Mouse (Mus musculus) myocyte (in vitro differentiated cells): ENCODE data around the gene Smg9.

ENCODE experiments used
- CEBPB ChIP-seq: IDR thresholded peaks from 2 replicates; pipeline ENCODE4 v1.6.1; 2011; ENCODE audit warnings: mild to moderate bottlenecking, moderate library complexity; ENCODE audit not compliant: poor library complexity, insufficient read depth, severe bottlenecking
- E2F4 ChIP-seq: IDR thresholded peaks from one replicate; pipeline ENCODE4 v1.6.1; 2011; ENCODE audit warnings: mild to moderate bottlenecking, control low read depth, moderate library complexity; ENCODE audit not compliant: insufficient read depth
- MAX ChIP-seq: IDR thresholded peaks from one replicate; pipeline ENCODE4 v1.6.1; 2011; ENCODE audit warnings: low read depth, mild to moderate bottlenecking, control low read depth
- MYOD1 ChIP-seq, 3 experiments: IDR thresholded peaks; one replicate each; pipeline ENCODE4 v1.6.1; 2011; ENCODE audit warnings: control low read depth in 2 of 3, low read depth in 2 of 3, mild to moderate bottlenecking in 2 of 3, moderate library complexity in 1 of 3; ENCODE audit not compliant: insufficient read length in 2 of 3, control insufficient read depth in 1 of 3
- MYOG ChIP-seq, 3 experiments: IDR thresholded peaks; one replicate each; pipeline ENCODE4 v1.6.1; 2011; ENCODE audit warnings: control low read depth in 2 of 3, low read depth in 2 of 3, mild to moderate bottlenecking in 2 of 3; ENCODE audit not compliant: insufficient read length in 2 of 3, control insufficient read depth in 1 of 3, insufficient read depth in 1 of 3
- POLR2A ChIP-seq: IDR thresholded peaks from one replicate; pipeline ENCODE4 v1.6.1; 2011; ENCODE audit warnings: low read depth, mild to moderate bottlenecking, control low read depth, moderate library complexity; ENCODE audit not compliant: insufficient read length
- POLR2AphosphoS2 ChIP-seq: IDR thresholded peaks from one replicate; pipeline ENCODE4 v1.6.1; 2011; ENCODE audit warnings: low read depth, control low read depth; ENCODE audit not compliant: insufficient read length
- REST ChIP-seq: IDR thresholded peaks from one replicate; pipeline ENCODE4 v1.6.1; 2011; ENCODE audit warnings: mild to moderate bottlenecking, control low read depth, moderate library complexity; ENCODE audit not compliant: insufficient read depth, insufficient read length
- TCF12 ChIP-seq: IDR thresholded peaks from one replicate; pipeline ENCODE4 v1.6.1; 2011; ENCODE audit warnings: mild to moderate bottlenecking, control low read depth; ENCODE audit not compliant: poor library complexity, insufficient read depth, severe bottlenecking
- USF1 ChIP-seq: IDR thresholded peaks from one replicate; pipeline ENCODE4 v1.6.1; 2011; ENCODE audit warnings: low read depth, mild to moderate bottlenecking, control low read depth, moderate library complexity

DNA sequence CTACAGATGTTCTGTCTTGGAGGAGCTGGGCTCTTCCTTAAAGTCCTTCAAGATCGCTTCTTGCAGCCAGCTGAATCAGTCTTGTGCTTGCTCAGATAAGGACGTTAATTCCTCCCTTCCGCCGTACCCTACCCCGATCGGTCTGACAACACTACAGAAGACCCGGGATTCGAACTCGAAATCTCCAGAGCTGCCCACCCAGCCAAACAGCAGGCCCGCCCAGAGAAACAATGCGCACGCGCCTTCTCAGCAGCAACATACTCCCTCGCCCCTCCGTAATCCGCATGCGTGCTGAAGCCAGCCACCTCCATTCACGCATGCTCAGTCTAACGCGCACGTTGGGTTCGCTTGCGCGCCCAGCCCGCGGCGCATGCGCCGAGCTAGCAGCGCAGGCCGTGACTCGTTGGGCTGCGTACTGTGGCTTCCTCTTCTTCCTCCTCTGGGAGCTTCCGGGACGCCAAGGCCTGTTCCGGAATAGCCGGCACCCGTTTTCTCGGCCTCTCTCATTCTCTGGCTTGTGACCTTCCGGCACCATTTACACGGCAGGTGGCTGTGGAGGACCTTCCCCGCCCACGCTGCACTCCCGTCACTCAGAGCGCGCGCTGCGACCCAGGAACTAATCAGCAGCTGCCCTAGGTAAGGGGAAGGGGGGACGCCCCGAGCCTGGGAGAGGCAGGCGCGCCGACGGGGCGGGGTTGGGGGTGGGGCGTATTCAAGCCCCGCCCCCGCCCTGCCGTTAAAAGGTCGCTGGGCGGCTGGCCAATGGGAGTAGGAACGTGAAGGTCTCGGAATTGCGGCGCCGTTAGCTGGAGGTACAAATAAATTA is at the start of gene Smg9:
- TF ChIP-seq POLR2A (peak; percentile 57), MYOG (IDR thresholded peaks at IDR 0.05; ENCODE audit: control insufficient read depth in 1 of 3, insufficient read depth in 1 of 3, insufficient read length in 2 of 3, low read depth in 2 of 3) (peak in 1 of 3 experiments; percentile 11), E2F4 (no peak), MAX (no peak), POLR2AphosphoS2 (peak; percentile 71), CEBPB (no peak), TCF12 (no peak), REST (no peak), USF1 (no peak), MYOD1 (IDR thresholded peaks at IDR 0.05; ENCODE audit: control insufficient read depth in 1 of 3, insufficient read length in 2 of 3, low read depth in 2 of 3) (no peak)
